Mouse (Mus musculus) myocyte (in vitro differentiated cells): ENCODE data around the gene Samhd1.

ENCODE experiments used
- CEBPB ChIP-seq: IDR thresholded peaks from 2 replicates; pipeline ENCODE4 v1.6.1; 2011; ENCODE audit warnings: mild to moderate bottlenecking, moderate library complexity; ENCODE audit not compliant: poor library complexity, insufficient read depth, severe bottlenecking
- E2F4 ChIP-seq: IDR thresholded peaks from one replicate; pipeline ENCODE4 v1.6.1; 2011; ENCODE audit warnings: mild to moderate bottlenecking, control low read depth, moderate library complexity; ENCODE audit not compliant: insufficient read depth
- MAX ChIP-seq: IDR thresholded peaks from one replicate; pipeline ENCODE4 v1.6.1; 2011; ENCODE audit warnings: low read depth, mild to moderate bottlenecking, control low read depth
- MYOD1 ChIP-seq, 3 experiments: IDR thresholded peaks; one replicate each; pipeline ENCODE4 v1.6.1; 2011; ENCODE audit warnings: control low read depth in 2 of 3, low read depth in 2 of 3, mild to moderate bottlenecking in 2 of 3, moderate library complexity in 1 of 3; ENCODE audit not compliant: insufficient read length in 2 of 3, control insufficient read depth in 1 of 3
- MYOG ChIP-seq, 3 experiments: IDR thresholded peaks; one replicate each; pipeline ENCODE4 v1.6.1; 2011; ENCODE audit warnings: control low read depth in 2 of 3, low read depth in 2 of 3, mild to moderate bottlenecking in 2 of 3; ENCODE audit not compliant: insufficient read length in 2 of 3, control insufficient read depth in 1 of 3, insufficient read depth in 1 of 3
- POLR2A ChIP-seq: IDR thresholded peaks from one replicate; pipeline ENCODE4 v1.6.1; 2011; ENCODE audit warnings: low read depth, mild to moderate bottlenecking, control low read depth, moderate library complexity; ENCODE audit not compliant: insufficient read length
- POLR2AphosphoS2 ChIP-seq: IDR thresholded peaks from one replicate; pipeline ENCODE4 v1.6.1; 2011; ENCODE audit warnings: low read depth, control low read depth; ENCODE audit not compliant: insufficient read length
- REST ChIP-seq: IDR thresholded peaks from one replicate; pipeline ENCODE4 v1.6.1; 2011; ENCODE audit warnings: mild to moderate bottlenecking, control low read depth, moderate library complexity; ENCODE audit not compliant: insufficient read depth, insufficient read length
- SRF ChIP-seq: IDR thresholded peaks from one replicate; pipeline ENCODE4 v1.6.1; 2011; ENCODE audit warnings: low read depth; ENCODE audit not compliant: control insufficient read depth, insufficient read length
- TCF12 ChIP-seq: IDR thresholded peaks from one replicate; pipeline ENCODE4 v1.6.1; 2011; ENCODE audit warnings: mild to moderate bottlenecking, control low read depth; ENCODE audit not compliant: poor library complexity, insufficient read depth, severe bottlenecking
- TCF3 ChIP-seq: IDR thresholded peaks from one replicate; pipeline ENCODE4 v1.6.1; 2011; ENCODE audit warnings: low read depth, control low read depth; ENCODE audit not compliant: insufficient read length
- USF1 ChIP-seq: IDR thresholded peaks from one replicate; pipeline ENCODE4 v1.6.1; 2011; ENCODE audit warnings: low read depth, mild to moderate bottlenecking, control low read depth, moderate library complexity

DNA sequence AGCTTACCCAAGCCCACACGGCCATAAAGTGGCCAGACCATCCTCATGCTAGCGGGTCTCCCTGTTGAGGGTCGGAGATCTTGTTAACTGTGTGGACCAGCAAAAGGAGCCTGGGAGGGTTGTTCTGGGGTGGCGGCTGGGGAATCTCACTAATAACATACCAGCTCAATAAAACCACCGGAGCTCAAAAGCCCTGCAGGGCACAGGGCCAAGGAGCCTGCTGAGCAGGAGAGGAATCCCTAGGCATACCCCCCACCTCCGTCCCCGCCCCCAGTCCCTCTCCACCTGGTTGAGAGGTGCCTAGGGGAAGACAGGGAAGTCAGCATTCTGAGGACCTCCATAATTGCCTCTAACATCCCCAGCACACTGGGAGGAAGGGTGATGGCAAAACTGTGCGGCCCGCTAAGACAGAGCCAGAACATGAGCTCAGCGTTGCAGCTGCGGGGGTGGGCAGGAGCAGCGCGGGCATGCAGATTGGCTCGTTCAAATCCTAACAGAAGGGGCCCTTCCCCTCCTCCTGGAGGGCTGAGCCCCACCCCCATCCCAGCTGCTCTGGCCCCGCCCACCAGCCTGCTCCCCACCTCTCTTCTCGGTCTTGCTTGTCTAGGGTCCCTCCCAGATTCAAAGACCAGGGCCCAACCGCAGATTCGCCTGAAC lies 76.6 kb downstream of the Samhd1 start:
- TF ChIP-seq MYOG (IDR thresholded peaks at IDR 0.05; ENCODE audit: control insufficient read depth in 1 of 3, insufficient read depth in 1 of 3, insufficient read length in 2 of 3, low read depth in 2 of 3): peak in 1 of 3 experiments; percentile 26
- no peak for TF ChIP-seq POLR2A
- TF ChIP-seq MAX: no peak
- no peak for TF ChIP-seq POLR2AphosphoS2
- no peak for TF ChIP-seq TCF3
- peak in 1 of 3 experiments; percentile 14 for TF ChIP-seq MYOD1 (IDR thresholded peaks at IDR 0.05; ENCODE audit: control insufficient read depth in 1 of 3, insufficient read length in 2 of 3, low read depth in 2 of 3)
- no peak for TF ChIP-seq USF1
- TF ChIP-seq SRF: no peak
- no peak for TF ChIP-seq E2F4
- no peak for TF ChIP-seq TCF12
- no peak for TF ChIP-seq CEBPB
- TF ChIP-seq REST: no peak
